In the genomic region with DNA sequence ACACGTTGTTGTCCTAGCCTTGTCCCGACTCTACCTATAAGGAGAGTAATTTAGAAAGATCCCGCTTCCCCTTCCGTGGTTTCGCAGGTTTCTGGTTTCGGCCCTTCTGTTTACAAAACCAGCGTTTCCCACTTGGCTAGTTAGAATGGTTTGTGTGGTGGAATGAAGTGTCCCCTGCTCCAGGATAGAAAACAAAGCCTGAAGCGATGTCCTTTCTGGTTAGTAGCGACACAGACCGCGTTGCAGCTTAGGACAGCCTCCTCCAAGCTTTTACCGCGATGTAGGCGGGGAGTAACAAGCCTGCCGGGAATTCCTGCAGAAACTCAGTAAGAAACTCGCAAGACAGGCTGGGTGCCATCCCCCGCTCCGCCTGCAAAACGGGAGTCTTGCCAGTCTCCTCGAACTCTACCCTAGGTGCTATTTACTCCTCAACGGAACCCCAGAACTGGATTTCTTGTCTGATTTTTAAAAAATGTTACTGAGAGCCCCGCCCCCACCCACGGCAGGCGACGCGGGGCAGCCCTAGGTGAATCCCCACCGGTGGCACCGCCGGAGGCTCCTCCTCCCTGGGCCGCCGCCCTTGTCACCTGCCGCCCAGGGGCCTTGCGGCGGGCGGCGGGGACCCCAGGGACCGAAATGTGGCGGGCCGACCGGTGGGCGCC, we compare ENCODE assay signal across 7 mouse cellular contexts. TPM values are rescaled to one million over a fixed set of nuclear protein-coding genes. Genes with fewer than 3 reads are reported as not detected.
A peak's percentile ranks its signal among the peaks of the same experiment; 100 is the strongest.
DNase-seq lines count a peak whose midpoint lies in the region; ATAC-seq and TF ChIP-seq lines count a peak whose summit lies in the region.

A gene (plus strand): TSS at position 382 of the 662 bp plus-strand sequence.

- peaks cover 10% of the 10 kb centered on the region for H3K27me3 ChIP-seq in ES-Bruce4 (ENCODE audit: control insufficient read depth, insufficient read depth, low read length, poor library complexity, severe bottlenecking)
- no peaks in the 10 kb centered on the region for H3K27me3 ChIP-seq in intestine, postnatal 0 days (replicated peaks; ENCODE audit: control insufficient read depth, insufficient read depth, low read length)
- peaks cover 34% of the 10 kb centered on the region for H3K27me3 ChIP-seq in limb, embryonic 14.5 days (ENCODE audit: control insufficient read depth, insufficient read depth, low read length)
- peaks cover 30% of the 10 kb centered on the region for H3K27me3 ChIP-seq in midbrain, embryonic 16.5 days (ENCODE audit: control insufficient read depth, insufficient read depth, low read depth, low read length)
- peaks cover 28% of the 10 kb centered on the region; the same call in 1 of the 2 replicates for H3K27me3 ChIP-seq in stomach, embryonic 15.5 days (replicated peaks)

- H3K36me3 ChIP-seq in ES-Bruce4 (ENCODE audit: control insufficient read depth, insufficient read depth, low read length, poor library complexity, severe bottlenecking): no peaks in the 10 kb centered on the region
- H3K36me3 ChIP-seq in intestine, postnatal 0 days (ENCODE audit: control insufficient read depth, insufficient read depth): no peaks in the 10 kb centered on the region
- H3K36me3 ChIP-seq in limb, embryonic 14.5 days (ENCODE audit: control insufficient read depth, insufficient read depth, low read length): no peaks in the 10 kb centered on the region
- H3K36me3 ChIP-seq in midbrain, embryonic 16.5 days (ENCODE audit: control insufficient read depth, insufficient read depth, low read length): no peaks in the 10 kb centered on the region
- H3K36me3 ChIP-seq in stomach, embryonic 15.5 days: no peaks in the 10 kb centered on the region

- peak within 1 kb of the TSS; percentile 83 for H3K4me2 ChIP-seq in intestine, postnatal 0 days (replicated peaks; ENCODE audit: low read depth)
- H3K4me2 ChIP-seq in limb, embryonic 14.5 days (replicated peaks; ENCODE audit: low read depth, low read length, severe bottlenecking): peak within 1 kb of the TSS; percentile 100
- peak within 1 kb of the TSS; percentile 98 for H3K4me2 ChIP-seq in midbrain, embryonic 16.5 days (ENCODE audit: low read length)
- peak within 1 kb of the TSS; percentile 95 for H3K4me2 ChIP-seq in stomach, embryonic 15.5 days

- peak; percentile 71 for ATAC-seq in intestine, postnatal 0 days
- ATAC-seq in limb, embryonic 14.5 days (ENCODE audit: low FRiP score, low read depth): no peak
- no peak for ATAC-seq in midbrain, embryonic 16.5 days
- peak; percentile 65 for ATAC-seq in stomach, embryonic 15.5 days (ENCODE audit: insufficient read depth, low FRiP score, low read depth)

- DNase-seq in adrenal gland, postnatal 36 days: peak; percentile 54 to 65
- peak; percentile 9 to 74 for DNase-seq in frontal cortex, adult 2 months (ENCODE audit: extremely low spot score in 1 of 2, low spot score in 1 of 2)
- DNase-seq in limb, embryonic 14.5 days (ENCODE audit: low spot score): peak; percentile 62

- no peak for TF ChIP-seq POLR2A in ES-Bruce4 (IDR thresholded peaks at IDR 0.05; ENCODE audit: insufficient read depth, low read length)
- no peak for TF ChIP-seq POLR2A in limb, embryonic 14.5 days (IDR thresholded peaks at IDR 0.05; ENCODE audit: borderline replicate concordance, extremely low read depth, insufficient read depth, insufficient read length)

- no peak for TF ChIP-seq EP300 in ES-Bruce4 (IDR thresholded peaks at IDR 0.05; ENCODE audit: insufficient read depth, low read depth, low read length)

- H3K9me3 ChIP-seq in ES-Bruce4 (replicated peaks; ENCODE audit: control insufficient read depth, insufficient read depth, low read length, poor library complexity, severe bottlenecking): no peaks in the 10 kb centered on the region
- H3K9me3 ChIP-seq in intestine, postnatal 0 days (ENCODE audit: control insufficient read depth): no peaks in the 10 kb centered on the region
- H3K9me3 ChIP-seq in limb, embryonic 14.5 days (ENCODE audit: control insufficient read depth, low read length): no peaks in the 10 kb centered on the region
- H3K9me3 ChIP-seq in midbrain, embryonic 16.5 days (replicated peaks; ENCODE audit: control insufficient read depth, low read length, poor library complexity, severe bottlenecking): no peaks in the 10 kb centered on the region
- H3K9me3 ChIP-seq in stomach, embryonic 15.5 days: no peaks in the 10 kb centered on the region

- no peak for TF ChIP-seq CTCF in ES-Bruce4 (IDR thresholded peaks at IDR 0.05; ENCODE audit: low read depth, low read length)
- TF ChIP-seq CTCF in intestine, postnatal 0 days (IDR thresholded peaks at IDR 0.05; ENCODE audit: low read depth): no peak

- no peak within 1 kb of the TSS for H3K27ac ChIP-seq in ES-Bruce4 (ENCODE audit: insufficient read depth, low read length)
- peak within 1 kb of the TSS; percentile 83 for H3K27ac ChIP-seq in intestine, postnatal 0 days (ENCODE audit: low read depth, low read length)
- no peak within 1 kb of the TSS for H3K27ac ChIP-seq in limb, embryonic 14.5 days (replicated peaks; ENCODE audit: low read depth, low read length)
- H3K27ac ChIP-seq in midbrain, embryonic 16.5 days (ENCODE audit: low read length): no peak within 1 kb of the TSS
- H3K27ac ChIP-seq in stomach, embryonic 15.5 days: peak within 1 kb of the TSS; percentile 70; the same call in 1 of the 2 replicates

- peak within 1 kb of the TSS; percentile 74 for H3K4me3 ChIP-seq in ES-Bruce4 (ENCODE audit: low read depth, low read length)
- H3K4me3 ChIP-seq in intestine, postnatal 0 days (ENCODE audit: low read depth, low read length): peak within 1 kb of the TSS; percentile 64
- H3K4me3 ChIP-seq in limb, embryonic 14.5 days (replicated peaks; ENCODE audit: low read length): peak within 1 kb of the TSS; percentile 60
- peak within 1 kb of the TSS; percentile 50 for H3K4me3 ChIP-seq in midbrain, embryonic 16.5 days (ENCODE audit: low read depth, low read length)
- H3K4me3 ChIP-seq in stomach, embryonic 15.5 days (replicated peaks): peak within 1 kb of the TSS; percentile 60

- peak within 1 kb of the TSS; percentile 93 for H3K9ac ChIP-seq in ES-Bruce4 (ENCODE audit: low read depth, poor library complexity, severe bottlenecking)
- peak within 1 kb of the TSS; percentile 53 for H3K9ac ChIP-seq in intestine, postnatal 0 days (ENCODE audit: low read depth, low read length)
- H3K9ac ChIP-seq in limb, embryonic 14.5 days (ENCODE audit: low read depth, low read length, severe bottlenecking): peak within 1 kb of the TSS; percentile 72
- H3K9ac ChIP-seq in midbrain, embryonic 16.5 days (ENCODE audit: low read depth, low read length): peak within 1 kb of the TSS; percentile 54
- H3K9ac ChIP-seq in stomach, embryonic 15.5 days: peak within 1 kb of the TSS; percentile 59; the same call in 1 of the 2 replicates

- WGBS in intestine, postnatal 0 days: under 1% methylated on average over 41 of the region's 41 CpGs
- under 1% methylated on average over 41 of the region's 41 CpGs for WGBS in limb, embryonic 14.5 days
- 1% methylated on average over 41 of the region's 41 CpGs for WGBS in midbrain, embryonic 16.5 days
- under 1% methylated on average over 40 of the region's 41 CpGs for WGBS in stomach, embryonic 15.5 days

- H3K4me1 ChIP-seq in ES-Bruce4 (ENCODE audit: control insufficient read depth, insufficient read depth, low read length): peaks cover 3% of the 10 kb centered on the region
- H3K4me1 ChIP-seq in intestine, postnatal 0 days (replicated peaks; ENCODE audit: control insufficient read depth, insufficient read depth, low read length): no peaks in the 10 kb centered on the region; the same call in 1 of the 2 replicates
- peaks cover 4% of the 10 kb centered on the region; the same call in 1 of the 2 replicates for H3K4me1 ChIP-seq in limb, embryonic 14.5 days (ENCODE audit: control insufficient read depth, insufficient read depth, low read length)
- peaks cover 11% of the 10 kb centered on the region for H3K4me1 ChIP-seq in midbrain, embryonic 16.5 days (ENCODE audit: control insufficient read depth, insufficient read depth, low read length)
- H3K4me1 ChIP-seq in stomach, embryonic 15.5 days: no peaks in the 10 kb centered on the region

RNA-seq across cellular contexts. Expression of the gene that starts here (rescaled TPM):
- polyA plus RNA-seq in ES-Bruce4 (2011; ENCODE audit: insufficient read depth, insufficient read length, low read depth, missing spikeins): 3.8 and 3.9 TPM in 2 replicates
- total RNA-seq in adrenal gland, postnatal 36 days (2021): under 1 TPM; 0.07 to 0.10 TPM
- 0.29 and 0.30 TPM in 2 replicates for polyA plus RNA-seq in frontal cortex, adult 2 months (2012; rRNA removed)
- polyA plus RNA-seq in intestine, postnatal 0 days (2015; fragmentation: Nextera tagmentation; extraction: Ambion mirVana): 5.5 and 5.9 TPM in 2 replicates
- polyA plus RNA-seq in limb, embryonic 14.5 days (2012; rRNA removed): 3.1 and 3.4 TPM in 2 replicates
- 1.1 and 2.0 TPM in 2 replicates for polyA plus RNA-seq in limb, embryonic 14.5 days (2014; fragmentation: Nextera tagmentation; extraction: Ambion mirVana)
- polyA plus RNA-seq in midbrain, embryonic 16.5 days (2015; fragmentation: Nextera tagmentation; extraction: Ambion mirVana): 0.20 and 0.31 TPM in 2 replicates
- 1.8 TPM in 2 replicates for polyA plus RNA-seq in stomach, embryonic 15.5 days (2015; fragmentation: Nextera tagmentation; extraction: Ambion mirVana)

Comparison
In these comparisons a context has a peak if more than half of its experiments do, and no peak if none do; other contexts are left out.
1. Peak in DNase-seq in adrenal gland, postnatal 36 days; RNA of the gene not detected or under 1 TPM.
2. Peak in DNase-seq in frontal cortex, adult 2 months; RNA of the gene not detected or under 1 TPM.
3. H3K27ac ChIP-seq: peak in intestine, postnatal 0 days (single experiment) and stomach, embryonic 15.5 days (single experiment); none in ES-Bruce4 (single experiment), limb, embryonic 14.5 days (single experiment) and midbrain, embryonic 16.5 days (single experiment).
4. ATAC-seq: peak in intestine, postnatal 0 days (single experiment) and stomach, embryonic 15.5 days (single experiment); none in limb, embryonic 14.5 days (single experiment) and midbrain, embryonic 16.5 days (single experiment).
5. Peak in every context shown above with its lines, with median percentiles within 50 percentile points of each other: H3K4me3 ChIP-seq, H3K9ac ChIP-seq, DNase-seq and H3K4me2 ChIP-seq.